Mouse (Mus musculus) heart, postnatal 10 days (tissue): ENCODE measurements around the gene H2-M10.5. TPM values are rescaled to one million over a fixed set of nuclear protein-coding genes. Genes with fewer than 3 reads are reported as not detected.
"Not testable (repeated sequence)": the region's sequence is repeated elsewhere in the genome, so short reads cannot be mapped to it uniquely, and the experiment has no call there.

Source experiments
- DNase-seq, 2 experiments: peaks; one replicate each; pipeline ENCODE4 v3.0.0; 2021
- intact Hi-C: fragments of 180-260 bp; cut with DNase I; formaldehyde crosslinking; loops from one replicate; pipeline ENCODE4 v1.15.1; 2025
- total RNA-seq, 2 experiments: library from RNA; stranded (reverse); gene quantifications; 2 replicates each; pipeline ENCODE4 v1.2.3; 2021

The H2-M10.5 gene
- not detected for total RNA-seq

DNA sequence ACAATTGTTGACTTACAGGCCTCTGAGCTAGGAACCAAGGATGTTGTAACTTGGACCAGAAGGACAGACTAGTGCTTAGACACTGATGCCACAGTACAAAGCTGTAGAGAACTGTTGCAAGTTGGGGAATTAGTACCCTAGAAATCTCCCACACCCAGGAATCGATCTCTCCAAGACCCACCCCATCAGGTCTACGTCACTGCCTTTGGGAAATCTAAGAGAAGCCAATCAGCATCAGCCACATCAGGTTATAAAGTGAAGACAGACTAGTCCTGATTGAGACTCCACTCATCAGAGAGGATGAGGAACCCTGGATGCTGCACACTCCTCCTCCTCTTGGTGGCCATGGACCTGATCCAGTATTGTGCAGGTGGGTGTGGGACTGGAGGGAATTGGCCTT is at the start of gene H2-M10.5:
H2-M10.5 (plus strand) TSS at position 301 of the 400 bp plus-strand sequence.
- intact Hi-C loops, DNase-seq: not testable (repeated sequence)

DNA sequence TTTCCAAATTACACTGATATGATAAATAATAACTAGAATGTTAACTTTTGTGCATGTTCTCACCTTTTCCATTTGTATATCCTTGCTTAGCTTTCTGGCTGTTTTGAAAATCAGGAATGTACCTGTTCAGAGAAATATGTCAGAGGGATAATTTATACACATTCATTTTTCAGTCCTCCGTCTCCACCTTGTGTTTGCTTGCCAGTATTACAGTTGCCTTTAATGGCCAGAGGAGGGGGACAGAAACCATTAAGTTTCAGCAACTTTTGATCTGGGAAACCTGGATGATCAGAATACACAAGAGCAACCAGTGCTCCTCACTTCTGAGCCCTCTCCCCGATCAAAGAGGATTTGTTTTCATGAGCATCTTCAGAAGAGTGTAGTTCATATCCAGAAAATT is 46.7 kb upstream of the H2-M10.5 start:
- DNase-seq: peak in 1 of 2 experiments; percentile 4
- intact Hi-C loops: loop anchor here (2.0 kb wide), 1 partner anchor 369 kb away; no protein-coding TSS in a partner anchor

DNA sequence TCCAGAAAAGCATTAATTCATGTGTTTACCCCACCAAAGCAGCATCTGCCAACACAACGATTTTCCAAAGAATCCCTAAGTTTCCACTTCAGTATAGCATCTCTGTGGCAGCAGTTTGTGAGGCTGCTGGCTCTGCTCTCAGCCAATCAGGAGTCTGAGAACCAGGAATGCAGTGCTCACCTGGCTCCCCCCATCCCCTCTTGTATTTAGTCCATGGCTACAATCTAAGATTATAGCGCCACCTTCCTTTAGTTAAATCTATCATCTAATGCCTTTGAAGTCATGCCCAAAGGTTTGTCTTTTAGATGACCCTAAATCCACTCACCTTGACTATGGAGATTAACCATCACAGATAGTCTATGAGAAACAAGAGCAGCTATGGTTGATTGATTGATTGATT is 8.9 kb upstream of the H2-M10.5 start:
- intact Hi-C loops: loop anchor here (10.0 kb wide), 1 partner anchor 379 kb away; no protein-coding TSS in a partner anchor
- no peak for DNase-seq

DNA sequence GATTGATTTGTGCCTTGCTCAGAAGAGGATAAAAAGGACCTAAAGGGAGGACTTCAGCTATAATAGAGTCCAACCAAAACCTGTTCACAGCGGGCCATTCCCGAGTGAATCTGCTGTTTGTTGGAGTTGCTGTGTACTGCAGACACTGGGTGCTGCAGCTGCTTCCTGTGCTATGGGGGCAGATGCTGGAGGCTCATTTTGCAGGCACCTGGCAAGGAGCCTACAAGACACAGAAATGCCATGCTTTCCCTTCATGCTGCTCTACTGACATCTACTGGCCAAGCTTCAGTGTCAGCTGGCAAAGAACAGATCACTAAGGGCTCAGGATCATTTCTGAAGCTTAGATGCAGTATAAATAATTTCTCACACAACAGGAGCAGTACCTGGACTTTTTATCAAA is 8.5 kb upstream of the H2-M10.5 start:
- intact Hi-C loops: loop anchor here (10.0 kb wide), 1 partner anchor 379 kb away; no protein-coding TSS in a partner anchor
- DNase-seq: peak; percentile 16 to 23

DNA sequence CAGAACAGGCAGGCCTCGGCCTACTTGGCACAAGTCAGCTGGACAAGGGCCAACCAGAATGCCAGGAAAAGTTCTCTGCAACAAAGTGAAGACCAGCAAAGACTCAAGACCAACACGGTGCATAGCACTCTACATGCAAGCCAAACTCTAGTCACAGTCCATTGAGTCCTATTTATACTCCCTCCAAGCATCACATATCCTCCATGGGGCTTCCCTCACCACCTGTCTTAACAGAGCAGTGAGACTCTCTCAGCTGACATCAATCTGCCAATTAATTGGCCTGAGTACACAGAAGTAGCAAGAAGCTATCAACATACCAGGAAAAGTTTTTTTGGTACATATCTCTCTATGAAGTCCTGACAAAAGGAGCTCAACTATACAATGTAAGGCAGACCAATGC is 7.3 kb upstream of the H2-M10.5 start:
- not testable (repeated sequence) for DNase-seq
- intact Hi-C loops: loop anchor here (10.0 kb wide), 1 partner anchor 381 kb away; no protein-coding TSS in a partner anchor

DNA sequence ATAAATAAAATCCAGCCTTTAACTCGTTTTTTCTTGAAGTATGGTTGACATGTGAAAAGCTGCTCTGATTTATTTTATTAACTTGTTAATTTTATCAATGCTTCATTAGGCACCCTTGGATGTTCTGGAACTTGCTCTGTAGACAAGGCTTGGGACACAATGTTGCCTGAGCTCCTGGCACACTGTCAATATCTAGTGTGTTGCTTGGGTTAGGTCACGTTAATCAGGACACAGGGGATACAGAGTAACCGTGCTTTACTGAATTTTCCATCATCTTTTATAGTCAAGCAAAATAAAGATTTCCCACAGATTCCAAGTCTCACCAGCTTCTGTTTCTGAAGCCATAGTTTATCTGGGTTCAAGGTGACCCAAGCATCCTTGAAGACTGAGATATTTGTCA is 8.8 kb downstream of the H2-M10.5 start:
- intact Hi-C loops: no loop called here
- DNase-seq: no peak

DNA sequence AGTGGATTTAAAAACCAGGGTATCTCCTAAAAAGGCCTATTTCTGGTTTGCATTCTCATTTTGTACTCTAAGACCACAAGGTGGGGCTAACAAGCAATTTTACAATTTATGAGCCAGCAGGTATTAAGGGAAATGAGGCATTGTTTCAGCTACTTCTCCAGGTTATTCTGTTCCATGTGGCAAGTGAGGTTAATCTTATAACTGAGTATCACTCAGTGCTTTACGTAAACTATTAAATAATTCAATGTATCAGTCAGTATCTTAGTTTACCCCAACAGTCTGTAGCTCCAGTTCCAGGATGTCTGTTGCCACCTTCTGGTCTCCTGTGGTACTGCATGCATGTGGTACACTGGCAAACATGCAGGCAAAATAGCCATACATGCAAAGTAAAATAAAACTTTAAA is 13.8 kb downstream of the H2-M10.5 start:
- intact Hi-C loops: loop anchor here (5.0 kb wide), 3 partner anchors 36 to 479 kb away; no protein-coding TSS in a partner anchor
- peak; percentile 31 to 45 for DNase-seq

DNA sequence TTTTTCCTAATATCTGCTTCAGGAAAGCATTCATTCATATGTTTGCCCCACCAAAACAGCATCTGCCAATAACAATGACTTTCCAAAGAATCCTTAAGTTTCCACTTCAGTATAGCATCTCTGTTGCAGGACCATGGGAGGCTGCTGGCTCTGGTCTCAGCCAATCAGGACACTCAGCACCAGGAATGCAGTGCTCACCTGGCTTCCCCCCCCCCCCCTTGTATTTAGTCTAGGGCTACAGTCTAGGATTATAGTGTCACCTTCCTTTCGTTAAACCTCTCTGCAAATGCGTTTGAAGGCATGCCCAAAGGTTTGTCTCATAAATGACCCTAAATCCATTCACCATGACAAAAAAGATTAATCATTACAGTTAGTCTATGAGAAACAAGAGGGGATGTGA is 15.6 kb downstream of the H2-M10.5 start:
- intact Hi-C loops: loop anchor here (5.0 kb wide), 3 partner anchors 34 to 481 kb away; no protein-coding TSS in a partner anchor

DNA sequence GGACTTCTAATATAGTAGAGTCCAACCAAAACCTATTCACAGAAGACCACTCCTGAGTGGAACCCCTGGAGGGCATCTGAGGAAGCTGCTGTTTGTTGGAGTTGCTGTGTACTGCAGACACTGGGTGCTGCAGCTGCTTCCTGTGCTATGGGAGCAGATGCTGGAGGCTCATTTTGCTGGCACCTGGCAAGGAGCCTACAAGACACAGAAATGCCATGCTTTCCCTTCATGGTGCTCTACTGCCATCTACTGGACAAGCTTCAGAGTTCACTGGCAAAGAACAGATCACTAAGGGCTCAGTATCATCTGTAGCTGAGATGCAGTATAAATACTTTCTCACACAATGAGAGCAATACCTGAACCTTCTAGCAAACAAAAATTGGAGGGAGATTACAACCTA is 16.1 kb downstream of the H2-M10.5 start:
- intact Hi-C loops: loop anchor here (5.0 kb wide), 3 partner anchors 34 to 482 kb away; no protein-coding TSS in a partner anchor
- peak; percentile 70 to 84 for DNase-seq

More for the DNA sequence above, 15.6 kb downstream of the H2-M10.5 start:
- DNase-seq: no peak

DNA sequence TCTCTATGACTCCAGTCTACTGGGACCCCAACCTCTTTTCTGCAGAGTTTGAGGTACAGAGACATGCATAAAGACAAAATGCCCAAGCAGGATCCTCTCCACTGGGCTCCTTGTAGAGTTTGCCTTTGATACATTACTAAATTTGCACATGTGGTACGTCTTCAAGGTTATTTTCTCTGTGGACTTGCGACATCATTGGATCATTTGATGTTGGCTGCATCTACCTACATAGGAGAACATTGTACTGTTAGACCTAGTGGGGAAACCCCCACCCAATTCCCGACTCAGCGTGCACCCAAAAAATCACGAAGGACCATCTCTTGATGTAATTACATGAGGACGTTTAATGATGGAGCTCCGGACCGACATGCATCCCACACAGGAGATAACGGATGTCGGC is 26.8 kb downstream of the H2-M10.5 start:
- intact Hi-C loops: no loop called here

DNA sequence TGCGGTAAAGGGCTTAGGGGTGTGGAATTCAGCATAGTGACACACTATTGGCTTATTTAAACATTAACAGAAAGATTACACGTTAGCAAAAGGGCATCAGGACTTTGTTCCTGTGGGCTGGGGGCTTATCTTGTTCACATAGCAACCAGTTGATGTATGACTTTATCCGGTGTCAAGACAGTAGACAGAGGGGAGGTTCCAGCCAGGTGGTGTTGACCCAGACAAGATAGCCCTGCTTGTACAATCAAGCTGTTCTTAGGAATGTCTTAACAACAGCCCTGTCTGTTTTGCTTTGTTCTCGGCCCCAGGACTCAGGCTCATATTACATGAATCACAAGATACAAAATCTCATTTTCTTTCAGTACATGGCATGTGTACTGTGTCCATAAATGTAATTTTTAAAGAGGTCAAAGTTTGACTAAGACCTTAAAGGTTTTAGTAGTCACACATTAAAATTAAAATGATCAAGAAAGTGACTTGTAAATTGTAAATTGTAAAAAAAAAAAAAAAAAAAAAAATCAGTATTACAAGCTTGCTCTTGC is 27.3 kb downstream of the H2-M10.5 start:
- intact Hi-C loops: not testable (repeated sequence)

More for the DNA sequence above, 26.8 kb downstream of the H2-M10.5 start:
- no peak for DNase-seq

DNA sequence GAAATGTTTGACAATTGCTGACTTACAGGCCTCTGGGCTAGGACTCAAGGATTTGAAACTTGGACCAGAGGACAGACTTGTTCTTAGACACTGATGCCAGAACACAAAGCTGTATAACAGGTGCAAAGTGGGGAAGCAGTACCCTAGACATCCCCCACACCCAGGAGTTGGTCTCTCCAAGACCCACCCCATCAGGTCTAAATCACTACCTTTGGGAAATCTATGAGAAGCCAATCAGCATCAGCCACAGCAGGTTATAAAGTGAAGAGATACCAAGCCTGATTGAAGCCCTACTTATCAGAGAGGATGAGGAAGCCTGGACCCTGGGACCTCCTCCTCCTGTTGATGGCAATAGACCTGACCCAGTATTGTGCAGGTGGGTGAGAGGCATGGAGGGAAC is 39.2 kb downstream of the H2-M10.5 start, which contains the start of gene H2-M10.6:
H2-M10.6 (plus strand) TSS at position 301 of the 400 bp plus-strand sequence.
- DNase-seq: no peak
- intact Hi-C loops: loop anchor here (1.0 kb wide), 1 partner anchor 447 kb away; no protein-coding TSS in a partner anchor

More for the DNA sequence above, 27.3 kb downstream of the H2-M10.5 start:
- not testable (repeated sequence) for DNase-seq

DNA sequence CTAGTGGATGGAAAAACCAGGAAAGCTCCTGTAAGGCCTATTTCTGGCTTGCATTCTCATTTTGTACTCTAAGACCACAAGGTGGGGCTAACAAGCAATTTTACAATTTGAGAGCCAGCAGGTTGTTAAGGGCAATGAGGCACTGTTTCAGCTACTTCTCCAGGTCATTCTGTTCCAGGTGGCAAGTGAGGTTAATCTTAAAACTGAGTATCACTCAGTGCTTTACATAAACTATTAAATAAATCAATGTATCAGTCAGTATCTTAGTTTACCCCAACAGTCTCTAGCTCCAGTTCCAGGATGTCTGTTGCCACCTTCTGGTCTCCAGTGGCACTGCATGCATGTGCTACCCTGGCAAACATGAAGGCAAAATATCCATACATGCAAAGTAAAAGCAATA is 51.3 kb downstream of the H2-M10.5 start:
- peak; percentile 55 to 69 for DNase-seq
- intact Hi-C loops: loop anchor here (1.0 to 5.0 kb wide), 3 partner anchors 37 to 90 kb away; partner anchors contain the start of gene Trim40

DNA sequence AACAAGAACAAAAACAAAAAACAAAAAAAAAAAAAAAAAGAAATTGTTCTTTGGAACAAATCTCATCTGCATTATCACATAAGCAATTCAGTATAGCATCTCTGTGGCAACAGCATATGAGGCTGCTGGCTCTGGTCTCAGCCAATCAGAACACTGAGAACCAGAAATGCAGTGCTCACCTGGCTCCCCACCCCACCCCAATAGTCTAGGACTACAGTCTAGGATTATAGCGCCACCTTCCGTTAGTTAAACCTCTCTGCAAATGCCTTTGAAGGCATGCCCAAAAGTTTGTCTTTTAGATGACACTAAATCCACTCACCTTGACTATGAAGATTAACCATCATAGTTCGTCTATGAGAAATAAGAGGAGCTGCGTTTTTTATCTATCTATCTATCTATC is 52.8 kb downstream of the H2-M10.5 start:
- peak in 1 of 2 experiments; percentile 16 for DNase-seq
- intact Hi-C loops: no loop called here

Other genes starting within 250 kb of the H2-M10.5 start
- not detected for gene H2-M11, start 225.8 kb upstream of the H2-M10.5 start, total RNA-seq
- gene H2-M9, start 130.2 kb upstream of the H2-M10.5 start, total RNA-seq: under 1 TPM in 1 of 2 experiments, not detected in 1; 0.38 TPM
- gene H2-M1, start 100.7 kb upstream of the H2-M10.5 start, total RNA-seq: not detected
- gene H2-M10.6, start 39.3 kb downstream of the H2-M10.5 start, total RNA-seq: not detected
- 10 to 100 TPM; 23.1 to 24.2 TPM for gene Trim26, start 64.2 kb downstream of the H2-M10.5 start, total RNA-seq
- not detected for gene Trim15, start 94.3 kb downstream of the H2-M10.5 start, total RNA-seq
- gene Trim10, start 96.7 kb downstream of the H2-M10.5 start, total RNA-seq: under 1 TPM; 0.60 to 0.93 TPM
- gene Trim40, start 117.2 kb downstream of the H2-M10.5 start, total RNA-seq: not detected
- gene Trim31, start 125.2 kb downstream of the H2-M10.5 start, total RNA-seq: not detected
- under 1 TPM; 0.22 to 0.43 TPM for gene Rnf39, start 170.0 kb downstream of the H2-M10.5 start, total RNA-seq
- gene Ppp1r11, start 178.8 kb downstream of the H2-M10.5 start, total RNA-seq: 10 to 100 TPM; 58.9 to 73.2 TPM
- 10 to 100 TPM; 23.7 to 28.9 TPM for gene Znrd1, start 185.6 kb downstream of the H2-M10.5 start, total RNA-seq
- gene Znrd1as, start 185.7 kb downstream of the H2-M10.5 start, total RNA-seq: 1 to 10 TPM; 7.7 to 8.4 TPM
- gene 2410137M14Rik, start 208.3 kb downstream of the H2-M10.5 start, total RNA-seq: not detected
- under 1 TPM in 1 of 2 experiments, not detected in 1; 0.26 TPM for gene H2-M5, start 216.6 kb downstream of the H2-M10.5 start, total RNA-seq
- 1 to 10 TPM; 5.6 to 6.9 TPM for gene Zfp57, start 228.3 kb downstream of the H2-M10.5 start, total RNA-seq